Mouse (Mus musculus) stomach, postnatal 0 days (tissue): Measurements from ENCODE around the gene Pawr. TPM values are rescaled to one million over a fixed set of nuclear protein-coding genes. Genes with fewer than 3 reads are reported as not detected.

Source experiments
- ATAC-seq: fragments of 200-750 bp; cut with Nextera tagmentation; 2 replicates; pipeline ENCODE4 v1.8.0; 2017; ENCODE audit not compliant: low FRiP score, low TSS enrichment
- DNase-seq: peaks from one replicate; pipeline ENCODE4 v3.0.0-alpha.2; 2016; ENCODE audit warnings: low spot score
- H3K27ac ChIP-seq: fragments of 300-500 bp; sonication (generic); replicated peaks from 2 replicates; pipeline ENCODE4 v1.5.1; 2014; ENCODE audit warnings: mild to moderate bottlenecking, control low read depth
- H3K27me3 ChIP-seq: fragments of 300-500 bp; sonication (generic); 2 replicates; pipeline ENCODE4 v1.6.1; 2014; ENCODE audit warnings: low read length; ENCODE audit not compliant: control insufficient read depth, insufficient read depth
- H3K36me3 ChIP-seq: fragments of 300-500 bp; sonication (generic); 2 replicates; pipeline ENCODE4 v1.6.1; 2014; ENCODE audit warnings: low read length, mixed read lengths; ENCODE audit not compliant: control insufficient read depth, insufficient read depth
- H3K4me1 ChIP-seq: fragments of 300-500 bp; sonication (generic); replicated peaks from 2 replicates; pipeline ENCODE4 v1.6.1; 2014; ENCODE audit warnings: antibody characterized with exemption; ENCODE audit not compliant: control insufficient read depth, insufficient read depth
- H3K4me2 ChIP-seq: fragments of 300-500 bp; sonication (generic); replicated peaks from 2 replicates; pipeline ENCODE4 v1.6.1; 2014; ENCODE audit warnings: low read depth, mild to moderate bottlenecking, control low read depth, moderate library complexity
- H3K4me3 ChIP-seq: fragments of 300-500 bp; sonication (generic); 2 replicates; pipeline ENCODE4 v1.5.1; 2014; ENCODE audit warnings: low read depth, low read length, control low read depth
- H3K9ac ChIP-seq: fragments of 300-500 bp; sonication (generic); 2 replicates; pipeline ENCODE4 v1.6.1; 2014; ENCODE audit warnings: mild to moderate bottlenecking, low read length, control low read depth, mixed read lengths
- H3K9me3 ChIP-seq: fragments of 300-500 bp; sonication (generic); 2 replicates; pipeline ENCODE4 v1.6.1; 2016; ENCODE audit warnings: low read length; ENCODE audit not compliant: control insufficient read depth
- CTCF ChIP-seq: IDR thresholded peaks from 2 replicates; pipeline ENCODE4 v1.5.1; 2016; ENCODE audit warnings: antibody characterized with exemption, low read depth, mild to moderate bottlenecking, moderate library complexity
- EP300 ChIP-seq: optimal IDR thresholded peaks from 2 replicates; pipeline ENCODE3; 2016; ENCODE audit warnings: antibody characterized with exemption
- WGBS: fragments of 180-500 bp; shearing (Covaris S2); extraction: QIAGEN DNeasy Blood & Tissue Kit; methylation state at CpG from one replicate; pipeline ENCODE4 v1.1.7; 2014; 5-methylcytosine and 5-hydroxymethylcytosine counted together
- polyA plus RNA-seq: library from polyadenylated mRNA; unstranded; fragments of >200 nt; fragmentation: Nextera tagmentation; extraction: Ambion mirVana; gene quantifications from 2 replicates; pipeline ENCODE4 v1.2.1, GENCODE M21; 2015

Pawr gene
- polyA plus RNA-seq, 1 experiment from 2014 or later: 14.7 TPM

DNA sequence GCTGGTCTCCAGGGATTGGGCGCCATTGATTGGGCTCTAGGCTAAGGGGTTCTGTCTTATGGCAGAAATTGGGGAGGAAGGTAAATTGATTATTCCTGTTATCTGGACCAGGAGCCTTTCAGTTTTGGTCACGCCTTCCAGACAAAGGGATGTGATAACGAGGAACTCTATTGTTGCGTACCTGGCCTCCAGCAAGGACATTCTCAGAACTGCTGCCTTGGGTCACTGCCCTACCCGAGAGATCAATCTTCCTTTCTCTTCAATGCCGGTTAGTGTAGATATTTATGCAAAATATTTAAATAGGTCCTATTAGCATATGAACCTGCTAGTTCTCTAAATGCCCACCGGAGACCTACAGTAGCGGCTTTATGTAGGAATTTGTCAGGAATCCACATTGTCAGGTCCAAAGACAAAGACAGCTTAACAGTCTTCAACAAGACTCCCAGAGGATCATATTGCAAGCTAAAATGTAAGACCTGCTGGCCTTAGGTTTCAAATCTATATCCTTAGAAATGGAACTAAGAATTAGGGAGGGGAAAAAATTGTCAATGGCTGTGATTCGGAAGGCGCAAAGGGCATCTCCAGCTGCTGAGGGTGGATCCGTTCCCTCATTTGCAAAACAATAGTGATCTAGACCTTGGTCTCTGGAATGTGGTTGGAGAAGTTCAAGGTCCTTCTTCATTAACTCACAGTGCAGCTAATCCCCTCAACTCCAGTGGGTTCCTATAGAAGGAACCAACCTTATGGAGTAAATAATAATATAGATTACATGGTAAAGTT lies 45.1 kb upstream of the Pawr start:
- WGBS: 71% methylated on average over 11 of the region's 11 CpGs
- Histone ChIP-seq H3K4me2 (no peak overlapping the region), H3K27me3 (no peaks in the 10 kb centered on the region), H3K27ac (no peak overlapping the region), H3K4me3 (no peak overlapping the region), H3K9me3 (no peaks in the 10 kb centered on the region), H3K4me1 (no peaks in the 10 kb centered on the region), H3K9ac (no peak overlapping the region), H3K36me3 (no peaks in the 10 kb centered on the region)
- DNase-seq (no peak), ATAC-seq (no peak)
- TF ChIP-seq EP300 (no peak), CTCF (no peak)

DNA sequence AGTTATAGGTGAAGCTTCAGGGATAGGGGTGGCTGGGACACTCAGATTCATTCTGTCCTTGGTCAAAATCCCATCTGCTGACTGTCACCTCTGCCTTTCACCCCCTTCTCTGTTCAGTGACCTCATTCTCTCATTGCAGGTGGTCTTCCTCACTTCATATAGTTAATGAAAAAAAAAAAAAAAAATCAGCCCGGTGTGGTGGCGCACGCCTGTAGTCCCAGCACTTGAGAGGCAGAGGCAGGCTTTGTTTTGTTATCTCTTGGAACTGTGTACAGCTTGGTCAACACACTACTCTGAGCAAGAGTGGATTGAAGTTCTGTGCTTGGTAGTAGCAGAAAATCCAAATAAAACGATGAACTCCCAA lies 44.5 kb upstream of the Pawr start:
- H3K4me3 ChIP-seq: no peak overlapping the region
- WGBS: 49% methylated on average over 4 of the region's 4 CpGs
- no peaks in the 10 kb centered on the region for H3K9me3 ChIP-seq
- H3K36me3 ChIP-seq: no peaks in the 10 kb centered on the region
- H3K27me3 ChIP-seq: no peaks in the 10 kb centered on the region
- H3K9ac ChIP-seq: no peak overlapping the region
- TF ChIP-seq CTCF (no peak), EP300 (no peak)
- H3K27ac ChIP-seq: no peak overlapping the region
- DNase-seq: no peak
- H3K4me2 ChIP-seq: no peak overlapping the region
- no peak for ATAC-seq
- H3K4me1 ChIP-seq: no peaks in the 10 kb centered on the region

DNA sequence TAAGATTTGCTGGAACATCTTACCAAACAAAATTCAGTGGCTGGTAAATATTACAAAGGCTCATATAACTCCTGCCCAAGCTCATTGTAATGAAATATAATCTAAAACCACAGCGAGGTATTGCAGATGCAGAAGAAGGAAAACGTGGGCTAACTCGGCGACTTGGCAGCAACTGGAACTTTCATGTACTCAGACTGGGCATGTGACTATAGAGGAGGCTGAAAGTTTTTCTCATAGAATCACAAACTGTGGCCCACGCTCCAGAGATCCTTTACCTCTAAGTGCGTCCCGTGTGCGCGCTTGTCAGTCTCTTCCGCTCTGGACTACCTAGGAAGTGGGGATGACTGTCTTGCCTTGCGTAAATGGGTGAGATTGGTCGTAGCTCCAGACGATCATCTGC lies 41.9 kb upstream of the Pawr start:
- H3K4me2 ChIP-seq: no peak overlapping the region
- no peak overlapping the region for H3K4me3 ChIP-seq
- no peaks in the 10 kb centered on the region for H3K4me1 ChIP-seq
- H3K9me3 ChIP-seq: no peaks in the 10 kb centered on the region
- DNase-seq: no peak
- H3K36me3 ChIP-seq: no peaks in the 10 kb centered on the region
- WGBS: 98% methylated on average over 13 of the region's 13 CpGs
- H3K9ac ChIP-seq: no peak overlapping the region
- no peak for TF ChIP-seq EP300
- no peak for TF ChIP-seq CTCF
- no peak overlapping the region for H3K27ac ChIP-seq
- ATAC-seq: no peak
- H3K27me3 ChIP-seq: no peaks in the 10 kb centered on the region

DNA sequence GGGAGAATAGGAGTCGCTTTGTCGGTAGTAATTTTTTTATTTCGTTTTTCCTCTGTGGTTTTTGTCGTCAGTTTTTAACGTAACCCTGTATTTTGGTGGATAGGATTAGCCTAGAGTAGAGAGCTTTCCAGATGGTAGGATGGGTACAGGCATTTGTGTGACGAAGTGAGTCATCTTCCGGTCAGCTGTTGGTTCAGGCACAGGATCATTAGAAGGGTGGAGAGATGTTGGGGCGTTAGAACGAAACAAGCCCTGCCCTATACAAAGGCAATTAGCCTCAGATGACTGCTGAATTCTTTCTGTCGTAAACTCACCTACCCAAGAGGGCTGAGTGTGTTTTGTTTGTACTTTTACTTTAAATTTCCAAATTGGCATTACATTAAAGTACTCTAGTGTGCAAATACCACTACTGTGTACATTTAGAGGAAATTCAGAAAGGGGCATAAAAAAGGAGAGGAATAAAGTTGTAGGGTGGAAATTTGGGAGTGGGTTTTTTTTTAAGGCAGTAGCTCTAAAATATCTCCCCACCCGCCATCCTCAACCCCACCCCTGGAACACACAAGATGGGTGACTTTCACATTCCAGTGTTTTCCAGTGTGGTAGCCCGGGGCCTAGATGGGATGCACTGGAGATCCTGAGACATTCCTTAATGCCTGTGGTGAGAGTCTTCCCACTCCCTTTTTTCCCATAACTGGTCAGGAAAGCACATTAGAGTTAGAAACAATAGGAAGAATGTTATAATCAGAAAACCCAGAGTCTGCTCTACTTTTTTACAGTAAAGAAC lies 40.0 kb upstream of the Pawr start:
- H3K36me3 ChIP-seq: no peaks in the 10 kb centered on the region
- no peak overlapping the region for H3K4me3 ChIP-seq
- no peak for TF ChIP-seq EP300
- no peak for TF ChIP-seq CTCF
- H3K4me1 ChIP-seq: no peaks in the 10 kb centered on the region
- H3K9ac ChIP-seq: no peak overlapping the region
- no peaks in the 10 kb centered on the region for H3K27me3 ChIP-seq
- ATAC-seq: no peak
- H3K4me2 ChIP-seq: no peak overlapping the region
- DNase-seq: no peak
- H3K9me3 ChIP-seq: no peaks in the 10 kb centered on the region
- no peak overlapping the region for H3K27ac ChIP-seq
- 69% methylated on average over 12 of the region's 12 CpGs for WGBS

DNA sequence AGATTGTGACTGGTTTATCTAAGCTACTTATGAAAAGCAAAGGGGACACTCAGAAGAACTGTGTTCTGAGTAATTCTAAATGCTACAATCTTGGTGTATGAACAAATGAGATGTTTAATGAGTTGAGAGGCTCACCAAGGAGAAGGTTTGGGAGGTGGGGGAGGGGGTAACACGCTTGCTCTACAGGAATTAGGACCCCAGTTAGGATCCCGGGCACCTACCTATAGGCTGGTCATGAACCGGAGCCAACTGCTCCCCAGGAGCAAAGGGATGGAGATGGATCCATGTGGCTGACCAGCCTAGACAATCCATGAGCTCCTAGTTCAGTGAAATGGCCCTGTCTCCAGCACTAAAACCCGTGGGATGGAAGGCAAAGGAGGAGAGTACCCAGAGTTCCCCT lies 39.3 kb upstream of the Pawr start:
- no peak overlapping the region for H3K27ac ChIP-seq
- 87% methylated on average over 4 of the region's 4 CpGs for WGBS
- DNase-seq: no peak
- H3K4me1 ChIP-seq: no peaks in the 10 kb centered on the region
- ATAC-seq: no peak
- H3K4me3 ChIP-seq: no peak overlapping the region
- no peaks in the 10 kb centered on the region for H3K27me3 ChIP-seq
- H3K9me3 ChIP-seq: no peaks in the 10 kb centered on the region
- no peaks in the 10 kb centered on the region for H3K36me3 ChIP-seq
- TF ChIP-seq EP300: no peak
- TF ChIP-seq CTCF: no peak
- H3K9ac ChIP-seq: no peak overlapping the region
- no peak overlapping the region for H3K4me2 ChIP-seq

DNA sequence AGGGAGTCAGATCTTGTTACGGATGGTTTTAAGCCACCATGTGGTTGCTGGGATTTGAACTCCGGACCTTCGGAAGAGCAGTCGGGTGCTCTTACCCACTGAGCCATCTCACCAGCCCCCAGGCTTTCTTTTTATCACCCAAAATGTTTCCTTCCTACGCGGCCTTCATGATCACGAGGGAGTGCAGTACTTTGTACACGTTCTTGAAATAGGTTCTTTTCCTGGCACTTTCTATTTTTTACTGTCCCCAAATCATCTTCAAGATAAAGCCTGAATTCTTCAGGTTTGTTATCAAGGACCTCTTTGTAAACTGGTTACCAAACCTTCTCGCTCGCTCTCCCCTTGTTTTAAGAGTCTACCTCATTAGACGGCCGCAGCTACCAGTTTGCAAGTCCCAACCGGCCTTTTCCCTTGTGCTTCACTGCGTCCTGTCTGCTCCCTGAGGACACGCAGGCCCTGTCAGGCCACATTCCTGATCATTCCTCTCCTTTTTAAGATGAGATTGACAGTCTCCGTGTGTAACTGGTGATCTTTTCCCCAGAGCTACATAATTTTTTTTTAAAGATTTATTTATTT lies 38.2 kb upstream of the Pawr start:
- no peak for TF ChIP-seq CTCF
- no peak for TF ChIP-seq EP300
- Histone ChIP-seq H3K27me3 (no peaks in the 10 kb centered on the region), H3K27ac (no peak overlapping the region), H3K4me3 (no peak overlapping the region), H3K36me3 (no peaks in the 10 kb centered on the region), H3K9ac (no peak overlapping the region), H3K9me3 (no peaks in the 10 kb centered on the region), H3K4me2 (no peak overlapping the region), H3K4me1 (no peaks in the 10 kb centered on the region)
- ATAC-seq: no peak
- WGBS: 85% methylated on average over 16 of the region's 16 CpGs
- DNase-seq: no peak
